Mouse (Mus musculus) cortical plate, adult 2 months (tissue): ENCODE measurements around the gene Ppp2r3a.

Experiments used
- CTCF ChIP-seq: fragments of 200-500 bp; IDR thresholded peaks from 2 replicates; pipeline ENCODE4 v1.5.1; 2011; ENCODE audit warnings: mild to moderate bottlenecking, control low read depth, low read length; ENCODE audit not compliant: insufficient read depth; ENCODE audit errors: extremely low read depth
- POLR2A ChIP-seq: fragments of 200-500 bp; IDR thresholded peaks from 2 replicates; pipeline ENCODE4 v1.6.1; 2011; ENCODE audit warnings: mild to moderate bottlenecking, low read length, control low read depth; ENCODE audit not compliant: insufficient read depth; ENCODE audit errors: extremely low read depth

DNA sequence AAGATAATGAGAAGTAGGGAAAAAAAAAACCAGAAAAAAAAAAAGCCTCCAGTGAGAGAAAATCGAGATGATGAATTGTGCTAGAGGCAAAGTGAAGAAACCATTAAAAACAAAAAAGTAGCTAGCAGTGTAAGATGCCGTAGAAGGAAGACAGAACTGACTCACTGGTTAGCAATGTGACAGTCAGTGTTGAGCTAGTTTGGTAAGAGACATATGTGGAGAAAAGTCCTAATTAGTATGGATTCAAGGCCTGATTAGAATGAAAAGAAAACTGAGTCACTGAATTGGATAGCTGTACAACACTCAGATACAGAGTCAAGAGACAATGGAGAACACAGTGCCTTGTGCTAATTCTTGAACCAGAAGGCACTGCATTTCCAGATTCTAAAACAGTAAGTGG, 7.9 kb downstream of the Ppp2r3a start:
- no peak for TF ChIP-seq CTCF
- no peak for TF ChIP-seq POLR2A
